Mouse (Mus musculus): ENCODE results near the gene Itgb7. TPM values are rescaled to one million over a fixed set of nuclear protein-coding genes. Genes with fewer than 3 reads are reported as not detected.
A peak's percentile ranks its signal among the peaks of the same experiment; 100 is the strongest.

The Itgb7 gene
- polyA plus RNA-seq, 1 experiment from 2014 or later = 1.5 TPM

- peaks cover 19% of the 10 kb centered on the region for H3K4me1 ChIP-seq
- no peak for DNase-seq (ENCODE audit: low spot score)
- H3K4me3 ChIP-seq = no peak overlapping the region
- H3K9me3 ChIP-seq = no peaks in the 10 kb centered on the region
- H3K27ac ChIP-seq = no peak overlapping the region
- 78% methylated on average over 4 of the region's 4 CpGs for WGBS
- H3K36me3 ChIP-seq = no peaks in the 10 kb centered on the region; the same call in 1 of the 2 replicates
- no peaks in the 10 kb centered on the region for H3K27me3 ChIP-seq (ENCODE audit: insufficient read depth, poor library complexity, severe bottlenecking)
Measured at GRCm38 (mm10) chr15:102195373-102195772, 36.4 kb downstream of the Itgb7 start.

- no peaks in the 10 kb centered on the region for H3K27me3 ChIP-seq (ENCODE audit: insufficient read depth, poor library complexity, severe bottlenecking)
- no peak overlapping the region for H3K27ac ChIP-seq
Measured at GRCm38 (mm10) chr15:102194439-102194838, 37.3 kb downstream of the Itgb7 start.

DNA sequence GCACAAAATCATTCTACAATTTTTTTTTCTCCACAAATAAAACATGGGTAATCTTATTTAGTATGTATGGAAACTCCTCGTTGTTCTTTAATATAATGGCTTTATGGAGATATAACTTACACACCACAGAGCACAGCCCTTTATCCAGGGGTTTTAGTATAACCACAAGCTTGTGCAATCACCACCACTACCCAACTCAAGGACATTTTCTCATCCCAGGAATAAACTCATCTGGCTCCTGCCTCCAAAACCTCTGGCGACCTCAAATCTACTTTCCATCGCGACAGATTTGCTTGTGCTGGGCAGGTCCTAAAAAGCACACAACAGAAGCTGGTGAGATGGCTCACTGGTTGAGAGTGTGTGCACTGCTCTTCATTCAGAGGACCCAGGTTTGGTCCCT, 38.1 kb downstream of the Itgb7 start:
- H3K27ac ChIP-seq = no peak overlapping the region
- H3K4me3 ChIP-seq = no peak overlapping the region
- peaks cover 1% of the 10 kb centered on the region; the same call in 1 of the 2 replicates for H3K27me3 ChIP-seq (ENCODE audit: insufficient read depth, poor library complexity, severe bottlenecking)
- no peaks in the 10 kb centered on the region; the same call in 1 of the 2 replicates for H3K36me3 ChIP-seq
- 88% methylated on average over 4 of the region's 4 CpGs for WGBS
- peaks cover 23% of the 10 kb centered on the region for H3K4me1 ChIP-seq
- no peaks in the 10 kb centered on the region for H3K9me3 ChIP-seq
- DNase-seq (ENCODE audit: low spot score) = no peak

More at GRCm38 (mm10) chr15:102194439-102194838, 37.3 kb downstream of the Itgb7 start:
- Histone ChIP-seq H3K36me3 (no peaks in the 10 kb centered on the region; the same call in 1 of the 2 replicates), H3K9me3 (no peaks in the 10 kb centered on the region), H3K4me3 (no peak overlapping the region), H3K4me1 (peaks cover 19% of the 10 kb centered on the region)
- 85% methylated on average over 4 of the region's 4 CpGs for whole genome bisulfite sequencing
- no peak for DNase-seq (ENCODE audit: low spot score)

- Histone ChIP-seq H3K27me3 (ENCODE audit: insufficient read depth, poor library complexity, severe bottlenecking) (peaks cover 5% of the 10 kb centered on the region; the same call in 1 of the 2 replicates), H3K9me3 (no peaks in the 10 kb centered on the region), H3K4me1 (peaks cover 31% of the 10 kb centered on the region), H3K36me3 (peaks cover 3% of the 10 kb centered on the region), H3K4me3 (no peak overlapping the region), H3K27ac (no peak overlapping the region)
- DNase-seq (ENCODE audit: low spot score) = no peak
- WGBS = 29% methylated on average over 5 of the region's 5 CpGs
Measured at GRCm38 (mm10) chr15:102192820-102193386, 38.8 kb downstream of the Itgb7 start.

GRCm38 (mm10) chr15:102192271-102192812, 39.4 kb downstream of the Itgb7 start:
- Histone ChIP-seq H3K4me1 (peaks cover 34% of the 10 kb centered on the region), H3K36me3 (peaks cover 5% of the 10 kb centered on the region; the same call in 1 of the 2 replicates), H3K4me3 (no peak overlapping the region), H3K27ac (no peak overlapping the region; the same call in 1 of the 2 replicates), H3K9me3 (no peaks in the 10 kb centered on the region), H3K27me3 (ENCODE audit: insufficient read depth, poor library complexity, severe bottlenecking) (peaks cover 5% of the 10 kb centered on the region; the same call in 1 of the 2 replicates)
- WGBS = 51% methylated on average over 7 of the region's 7 CpGs
- DNase-seq (ENCODE audit: low spot score) = no peak

DNA sequence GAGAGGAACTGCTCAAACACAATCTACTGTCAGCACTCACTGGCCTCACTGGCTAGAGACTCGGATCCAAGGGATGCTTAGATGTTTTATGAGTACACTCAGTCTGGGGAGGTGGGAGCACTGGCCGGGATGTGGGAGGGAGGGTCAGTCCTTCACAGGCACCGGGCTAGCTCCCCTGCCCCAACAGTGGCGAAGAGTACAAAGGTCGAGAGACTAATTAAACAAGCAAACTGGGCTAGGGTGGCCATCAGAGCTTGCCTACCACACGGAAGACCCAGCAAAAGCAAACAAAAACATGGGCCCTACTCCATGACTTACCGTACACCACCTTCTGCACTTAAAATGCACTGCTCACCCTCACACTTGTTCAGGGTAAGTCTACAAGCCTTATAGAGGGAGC, 40.0 kb downstream of the Itgb7 start:
- WGBS = 69% methylated on average over 7 of the region's 7 CpGs
- no peak overlapping the region for H3K4me3 ChIP-seq
- H3K36me3 ChIP-seq = peaks cover 10% of the 10 kb centered on the region; the same call in 1 of the 2 replicates
- no peak for DNase-seq (ENCODE audit: low spot score)
- H3K27ac ChIP-seq = no peak overlapping the region
- peaks cover 5% of the 10 kb centered on the region; the same call in 1 of the 2 replicates for H3K27me3 ChIP-seq (ENCODE audit: insufficient read depth, poor library complexity, severe bottlenecking)
- peaks cover 40% of the 10 kb centered on the region for H3K4me1 ChIP-seq
- H3K9me3 ChIP-seq = no peaks in the 10 kb centered on the region

- DNase-seq (ENCODE audit: low spot score) = no peak
- no peak overlapping the region for H3K27ac ChIP-seq
- H3K9me3 ChIP-seq = no peaks in the 10 kb centered on the region
- peaks cover 5% of the 10 kb centered on the region; the same call in 1 of the 2 replicates for H3K27me3 ChIP-seq (ENCODE audit: insufficient read depth, poor library complexity, severe bottlenecking)
- H3K4me3 ChIP-seq = no peak overlapping the region
- H3K36me3 ChIP-seq = peaks cover 34% of the 10 kb centered on the region
- H3K4me1 ChIP-seq = peaks cover 43% of the 10 kb centered on the region
- 68% methylated on average over 6 of the region's 6 CpGs for WGBS
Measured at GRCm38 (mm10) chr15:102188883-102189282, 42.9 kb downstream of the Itgb7 start.

DNA sequence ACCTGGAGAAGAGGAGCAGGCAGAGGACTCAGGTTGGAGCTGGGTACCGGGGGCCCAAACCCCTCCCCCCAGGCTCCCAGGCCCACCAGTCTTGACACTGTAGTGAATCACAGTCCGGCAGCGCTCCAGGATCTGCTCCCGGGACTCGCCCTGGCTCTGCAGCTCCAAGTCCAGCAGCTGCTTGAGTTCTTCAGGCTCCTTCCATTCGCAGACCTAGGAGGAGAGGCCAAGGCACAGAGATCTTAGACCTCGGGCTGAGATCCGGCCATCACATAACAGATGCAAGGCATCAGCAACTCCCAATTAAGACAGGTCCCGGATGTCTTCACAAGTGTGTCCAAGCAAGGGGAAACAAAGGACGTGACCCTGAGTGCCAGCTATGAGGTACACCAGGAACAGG, 43.6 kb downstream of the Itgb7 start:
- 86% methylated on average over 10 of the region's 10 CpGs for WGBS
- H3K27ac ChIP-seq = peak overlapping the region; percentile 32; the same call in 1 of the 2 replicates
- H3K4me1 ChIP-seq = peaks cover 43% of the 10 kb centered on the region
- H3K36me3 ChIP-seq = peaks cover 38% of the 10 kb centered on the region
- no peak overlapping the region for H3K4me3 ChIP-seq
- H3K27me3 ChIP-seq (ENCODE audit: insufficient read depth, poor library complexity, severe bottlenecking) = peaks cover 5% of the 10 kb centered on the region; the same call in 1 of the 2 replicates
- no peak for DNase-seq (ENCODE audit: low spot score)
- no peaks in the 10 kb centered on the region for H3K9me3 ChIP-seq

DNA sequence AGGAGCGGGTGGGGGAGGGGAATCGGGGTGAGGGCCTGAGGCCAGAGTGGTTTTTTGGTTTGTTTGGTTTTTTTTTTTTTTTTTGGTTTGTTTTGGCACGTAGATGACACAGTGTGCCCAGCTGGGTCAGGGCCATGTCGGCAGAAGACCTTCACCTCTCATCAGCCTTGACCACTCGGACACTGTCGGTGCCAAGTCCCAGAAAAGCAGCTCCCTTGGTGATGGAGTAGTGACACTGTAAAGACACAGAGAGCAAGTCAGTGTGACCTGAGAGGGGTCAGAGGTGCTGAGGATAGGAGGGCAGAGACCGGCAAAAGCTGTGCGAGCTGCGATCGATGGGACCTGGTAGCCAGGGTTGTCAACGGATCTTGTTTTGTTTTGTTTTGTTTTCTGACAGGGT, 45.5 kb downstream of the Itgb7 start:
- Histone ChIP-seq H3K4me1 (peaks cover 26% of the 10 kb centered on the region), H3K9me3 (no peaks in the 10 kb centered on the region), H3K36me3 (peaks cover 38% of the 10 kb centered on the region), H3K27me3 (ENCODE audit: insufficient read depth, poor library complexity, severe bottlenecking) (peaks cover 5% of the 10 kb centered on the region; the same call in 1 of the 2 replicates), H3K4me3 (no peak overlapping the region), H3K27ac (no peak overlapping the region)
- WGBS = 81% methylated on average over 11 of the region's 11 CpGs
- DNase-seq (ENCODE audit: low spot score) = no peak

GRCm38 (mm10) chr15:102183076-102183475, 48.7 kb downstream of the Itgb7 start:
- no peak for DNase-seq (ENCODE audit: low spot score)
- Histone ChIP-seq H3K9me3 (no peaks in the 10 kb centered on the region), H3K4me3 (no peak overlapping the region), H3K27ac (no peak overlapping the region), H3K36me3 (peaks cover 48% of the 10 kb centered on the region), H3K27me3 (ENCODE audit: insufficient read depth, poor library complexity, severe bottlenecking) (no peaks in the 10 kb centered on the region), H3K4me1 (peaks cover 14% of the 10 kb centered on the region)
- WGBS = 75% methylated on average over 3 of the region's 3 CpGs

DNA sequence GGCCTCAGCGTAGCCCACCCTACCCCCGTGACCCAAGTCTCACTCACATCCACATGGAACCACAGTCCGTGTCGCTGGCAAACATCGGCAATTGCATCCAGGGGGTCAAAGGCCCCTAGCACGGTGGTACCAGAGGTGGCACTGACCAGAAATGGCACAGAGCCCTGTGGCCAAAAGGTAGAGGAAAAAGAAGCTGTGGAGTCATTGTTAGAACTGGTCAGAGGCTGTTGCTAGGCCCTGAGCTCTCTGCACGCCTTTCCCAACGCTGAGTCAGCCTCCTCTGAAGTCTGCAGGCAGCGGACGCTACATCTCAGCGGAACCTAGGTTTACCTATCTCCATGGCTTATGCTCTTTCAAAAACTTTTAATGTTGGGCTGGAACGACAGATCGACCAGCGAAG, 51.8 kb downstream of the Itgb7 start:
- Histone ChIP-seq H3K4me3 (no peak overlapping the region), H3K4me1 (no peaks in the 10 kb centered on the region), H3K27ac (no peak overlapping the region), H3K27me3 (ENCODE audit: insufficient read depth, poor library complexity, severe bottlenecking) (no peaks in the 10 kb centered on the region), H3K36me3 (peaks cover 30% of the 10 kb centered on the region), H3K9me3 (no peaks in the 10 kb centered on the region)
- 88% methylated on average over 14 of the region's 14 CpGs for WGBS
- DNase-seq (ENCODE audit: low spot score) = no peak

DNA sequence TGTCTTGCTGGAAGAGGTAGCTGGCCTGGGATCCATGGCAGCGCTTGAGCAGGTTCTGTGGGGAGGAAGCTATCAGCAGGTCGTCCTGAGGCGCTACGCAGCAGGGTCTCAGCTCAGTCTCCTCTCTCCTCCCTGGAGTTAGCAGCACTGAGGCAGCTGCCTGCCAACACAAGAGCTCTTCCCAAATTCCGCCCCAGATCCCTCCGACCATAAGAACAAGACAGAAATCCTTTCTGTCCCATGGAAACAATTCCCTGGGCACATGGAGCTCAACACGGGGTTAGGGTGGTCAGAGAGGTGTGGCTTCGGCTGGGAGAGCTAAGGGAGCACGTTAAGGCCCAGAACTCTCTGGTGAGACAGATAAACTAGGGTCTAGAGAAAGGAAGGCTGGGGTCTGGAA, 52.6 kb downstream of the Itgb7 start:
- no peaks in the 10 kb centered on the region for H3K9me3 ChIP-seq
- no peaks in the 10 kb centered on the region for H3K4me1 ChIP-seq
- no peaks in the 10 kb centered on the region for H3K27me3 ChIP-seq (ENCODE audit: insufficient read depth, poor library complexity, severe bottlenecking)
- H3K36me3 ChIP-seq = peaks cover 22% of the 10 kb centered on the region
- WGBS = 74% methylated on average over 9 of the region's 9 CpGs
- H3K27ac ChIP-seq = no peak overlapping the region
- no peak overlapping the region for H3K4me3 ChIP-seq
- no peak for DNase-seq (ENCODE audit: low spot score)

DNA sequence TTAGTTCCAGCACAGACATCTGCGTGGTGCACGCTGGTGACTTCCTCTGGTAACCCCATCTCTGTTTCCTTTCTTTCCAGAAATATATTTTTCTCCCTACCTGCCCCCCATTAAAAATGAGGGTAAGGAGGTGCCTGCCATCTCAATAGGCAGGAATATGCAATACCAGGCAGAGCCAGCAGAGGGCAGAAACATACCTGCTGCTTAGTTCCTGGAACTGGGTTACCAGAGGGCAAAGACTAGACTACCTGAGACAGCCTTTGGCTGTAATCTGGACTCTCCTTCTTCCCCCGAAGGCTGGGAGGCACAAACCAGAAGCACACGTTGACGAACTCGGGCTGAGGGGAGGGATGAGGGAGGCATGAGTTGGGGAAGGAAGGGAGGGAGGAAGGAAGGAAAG, 53.5 kb downstream of the Itgb7 start:
- DNase-seq (ENCODE audit: low spot score) = no peak
- WGBS = 22% methylated on average over 6 of the region's 6 CpGs

More for the DNA sequence above, 53.5 kb downstream of the Itgb7 start:
- no peaks in the 10 kb centered on the region for H3K4me1 ChIP-seq
- no peak overlapping the region for H3K27ac ChIP-seq
- H3K27me3 ChIP-seq (ENCODE audit: insufficient read depth, poor library complexity, severe bottlenecking) = no peaks in the 10 kb centered on the region
- H3K36me3 ChIP-seq = peaks cover 16% of the 10 kb centered on the region
- H3K4me3 ChIP-seq = no peak overlapping the region
- H3K9me3 ChIP-seq = no peaks in the 10 kb centered on the region

All from heart, embryonic 10.5 days (tissue).